Mouse (Mus musculus) liver, postnatal 0 days (tissue): ENCODE data around the gene Ugdh.

ENCODE experiments used
- CTCF ChIP-seq: sonication (generic); IDR thresholded peaks from 2 replicates; pipeline ENCODE4 v1.5.1; 2016; ENCODE audit warnings: antibody characterized with exemption, low read depth
- EP300 ChIP-seq: IDR thresholded peaks from 2 replicates; pipeline ENCODE4 v1.6.1; 2016; ENCODE audit warnings: antibody characterized with exemption, low read depth, mild to moderate bottlenecking

GRCm38 (mm10) chr5:65457846-65458245 lies 22.1 kb upstream of the Ugdh start:
- TF ChIP-seq CTCF (no peak), EP300 (no peak)
